Mouse (Mus musculus) midbrain, embryonic 14.5 days (tissue): Measurements from ENCODE around the gene Tmbim1. TPM values are rescaled to one million over a fixed set of nuclear protein-coding genes. Genes with fewer than 3 reads are reported as not detected.

Source experiments
- ATAC-seq: fragments of 200-750 bp; cut with Nextera tagmentation; 2 replicates; pipeline ENCODE4 v1.8.0; 2017; ENCODE audit warnings: moderate number of reproducible peaks, moderate library complexity; ENCODE audit not compliant: low FRiP score, low TSS enrichment
- DNase-seq: peaks from one replicate; pipeline ENCODE4 v3.0.0-alpha.2; 2015
- H3K27ac ChIP-seq: fragments of 300-500 bp; sonication (generic); replicated peaks from 2 replicates; pipeline ENCODE4 v1.5.1; 2014; ENCODE audit warnings: mild to moderate bottlenecking, low read depth, low read length, moderate library complexity
- H3K27me3 ChIP-seq: fragments of 300-500 bp; sonication (generic); 2 replicates; pipeline ENCODE4 v1.6.1; 2014; ENCODE audit warnings: low read length, control low read depth, mixed read lengths; ENCODE audit not compliant: control insufficient read depth, insufficient read depth
- H3K36me3 ChIP-seq: fragments of 300-500 bp; sonication (generic); 2 replicates; pipeline ENCODE4 v1.6.1; 2014; ENCODE audit warnings: low read length, control low read depth; ENCODE audit not compliant: control insufficient read depth, insufficient read depth
- H3K4me1 ChIP-seq: fragments of 300-500 bp; sonication (generic); 2 replicates; pipeline ENCODE4 v1.6.1; 2014; ENCODE audit warnings: mild to moderate bottlenecking, antibody characterized with exemption, low read length, control low read depth; ENCODE audit not compliant: control insufficient read depth, insufficient read depth
- H3K4me2 ChIP-seq: fragments of 300-500 bp; sonication (generic); 2 replicates; pipeline ENCODE4 v1.6.1; 2014; ENCODE audit warnings: mild to moderate bottlenecking, low read length, moderate library complexity
- H3K4me3 ChIP-seq: fragments of 300-500 bp; sonication (generic); replicated peaks from 2 replicates; pipeline ENCODE4 v1.5.1; 2014; ENCODE audit warnings: low read depth, low read length
- H3K9ac ChIP-seq: fragments of 300-500 bp; sonication (generic); replicated peaks from 2 replicates; pipeline ENCODE4 v1.6.1; 2014; ENCODE audit warnings: mild to moderate bottlenecking, low read length, moderate library complexity
- H3K9me3 ChIP-seq: fragments of 300-500 bp; sonication (generic); 2 replicates; pipeline ENCODE4 v1.6.1; 2016; ENCODE audit warnings: low read length, control low read depth, mixed read lengths; ENCODE audit not compliant: control insufficient read depth
- WGBS: fragments of 180-500 bp; shearing (Covaris S2); extraction: QIAGEN DNeasy Blood & Tissue Kit; methylation state at CpG from one replicate; pipeline ENCODE4 v1.1.7; 2014; 5-methylcytosine and 5-hydroxymethylcytosine counted together
- polyA plus RNA-seq: library from polyadenylated mRNA; unstranded; fragments of >200 nt; fragmentation: Nextera tagmentation; extraction: Ambion mirVana; gene quantifications from 2 replicates; pipeline ENCODE4 v1.2.1, GENCODE M21; 2014

Gene Tmbim1
- polyA plus RNA-seq, 1 experiment from 2014 or later = 5.6 TPM

DNA sequence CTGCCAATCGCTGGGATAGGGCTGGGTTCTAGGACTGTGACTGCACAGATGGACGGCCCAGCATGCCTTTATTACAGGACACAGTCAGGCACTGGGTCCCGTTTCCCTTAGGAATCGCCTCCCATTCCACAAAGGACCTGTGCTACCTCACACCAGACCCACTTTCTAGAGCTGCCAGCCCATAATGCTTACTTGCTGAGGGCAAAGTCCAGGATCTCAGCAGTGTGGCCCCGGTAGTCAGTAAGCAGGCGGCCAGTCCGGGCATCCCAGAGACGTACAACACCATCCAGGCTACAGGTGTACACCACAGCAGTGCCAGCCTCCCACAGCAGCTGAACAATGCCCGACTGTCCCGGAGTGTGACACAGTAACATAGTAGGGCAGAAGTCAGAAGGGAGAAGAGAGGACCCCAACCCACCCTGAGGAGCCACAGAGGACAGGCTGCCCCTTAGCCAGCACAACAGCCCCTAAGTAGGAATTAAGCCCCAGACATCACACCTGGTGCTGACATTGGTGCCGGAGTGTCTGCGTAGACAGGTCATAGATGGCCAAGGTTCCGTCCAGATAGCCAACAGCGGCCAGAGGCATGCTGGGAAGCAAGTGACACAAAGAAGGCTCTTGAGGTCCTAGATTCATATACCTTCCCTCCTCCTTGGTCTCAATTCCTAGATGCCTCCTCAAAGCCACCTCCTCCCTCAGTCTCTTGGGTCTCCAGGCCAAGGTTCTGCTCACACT, 24.7 kb downstream of the Tmbim1 start:
- H3K4me2 ChIP-seq = no peak overlapping the region
- no peak overlapping the region for H3K9ac ChIP-seq
- no peaks in the 10 kb centered on the region for H3K27me3 ChIP-seq
- no peaks in the 10 kb centered on the region for H3K9me3 ChIP-seq
- ATAC-seq = no peak
- H3K4me1 ChIP-seq = peaks cover 11% of the 10 kb centered on the region
- peaks cover 45% of the 10 kb centered on the region for H3K36me3 ChIP-seq
- 96% methylated on average over 14 of the region's 14 CpGs for WGBS
- H3K4me3 ChIP-seq = no peak overlapping the region
- DNase-seq = no peak
- no peak overlapping the region for H3K27ac ChIP-seq

DNA sequence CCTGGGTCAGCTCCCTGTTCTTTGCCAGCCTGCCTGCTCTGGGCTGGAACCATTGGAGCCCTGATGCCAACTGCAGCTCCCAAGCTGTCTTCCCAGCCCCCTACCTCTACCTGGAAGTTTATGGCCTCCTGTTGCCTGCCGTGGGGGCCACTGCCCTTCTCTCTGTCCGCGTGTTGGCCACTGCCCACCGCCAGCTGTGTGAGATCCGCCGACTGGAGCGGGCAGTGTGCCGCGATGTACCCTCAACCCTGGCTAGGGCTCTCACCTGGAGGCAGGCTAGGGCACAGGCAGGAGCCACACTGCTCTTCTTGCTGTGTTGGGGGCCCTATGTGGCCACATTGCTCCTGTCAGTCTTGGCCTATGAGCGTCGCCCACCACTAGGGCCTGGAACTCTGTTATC, 26.4 kb downstream of the Tmbim1 start:
- WGBS = 92% methylated on average over 11 of the region's 11 CpGs
- H3K36me3 ChIP-seq = peaks cover 45% of the 10 kb centered on the region

DNA sequence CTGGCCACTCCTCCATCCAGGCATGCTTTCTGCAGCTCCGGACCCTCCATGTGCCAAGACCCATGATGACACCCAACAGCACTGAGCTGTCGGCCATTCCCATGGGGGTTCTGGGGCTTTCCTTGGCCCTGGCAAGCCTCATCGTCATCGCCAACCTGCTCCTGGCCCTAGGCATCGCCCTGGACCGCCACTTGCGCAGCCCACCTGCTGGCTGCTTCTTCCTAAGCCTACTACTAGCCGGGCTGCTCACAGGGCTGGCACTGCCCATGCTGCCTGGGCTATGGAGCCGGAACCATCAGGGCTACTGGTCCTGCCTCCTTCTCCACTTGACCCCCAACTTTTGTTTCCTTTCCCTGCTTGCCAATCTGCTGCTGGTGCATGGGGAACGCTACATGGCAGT, 26.9 kb downstream of the Tmbim1 start, which contains the start of gene Gpbar1:
Gene Gpbar1, plus strand, starts transcription at position 13 of the 400 bp plus-strand sequence.
- Histone ChIP-seq H3K27me3 (no peaks in the 10 kb centered on the region), H3K9me3 (no peaks in the 10 kb centered on the region)
- 93% methylated on average over 10 of the region's 10 CpGs for WGBS

More for the DNA sequence above, 26.4 kb downstream of the Tmbim1 start:
- DNase-seq (no peak), ATAC-seq (no peak)
- Histone ChIP-seq H3K9ac (no peak overlapping the region), H3K4me2 (no peak overlapping the region), H3K27me3 (no peaks in the 10 kb centered on the region), H3K4me1 (peaks cover 6% of the 10 kb centered on the region), H3K4me3 (no peak overlapping the region), H3K9me3 (no peaks in the 10 kb centered on the region), H3K27ac (no peak overlapping the region)

DNA sequence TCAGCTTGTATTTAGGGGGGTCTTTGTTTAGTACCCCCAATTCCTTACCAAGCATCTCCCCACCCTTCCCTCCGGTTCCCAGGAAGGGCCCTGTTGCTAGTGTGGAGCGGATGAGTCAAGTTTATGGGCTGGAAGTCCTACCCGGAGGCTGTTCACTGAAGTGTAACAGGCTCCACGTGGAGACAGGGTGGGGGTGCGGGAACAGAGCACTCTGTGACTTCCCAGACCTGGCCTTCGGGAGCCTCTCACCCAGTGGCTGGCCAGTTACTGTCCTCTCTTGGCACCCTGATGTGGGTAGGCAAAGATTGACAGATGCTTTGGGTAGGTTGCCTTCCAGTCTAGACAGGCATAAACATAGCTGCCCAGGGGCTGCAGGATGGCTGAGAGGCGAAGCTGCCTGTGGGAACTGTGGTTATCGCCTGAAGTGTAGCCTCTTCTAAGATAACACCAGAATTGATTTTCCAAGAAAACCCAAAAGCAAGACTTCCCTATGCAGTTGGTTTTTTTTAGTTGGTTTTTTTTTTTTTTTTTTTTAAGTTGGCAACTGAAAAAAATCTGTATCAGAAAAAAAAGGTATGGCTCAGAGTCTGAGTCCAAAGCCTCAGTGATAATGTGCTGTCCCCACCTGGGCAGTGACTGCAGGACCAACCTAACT, 27.4 kb downstream of the Tmbim1 start:
- no peak for DNase-seq
- peaks cover 42% of the 10 kb centered on the region for H3K36me3 ChIP-seq
- no peak overlapping the region for H3K27ac ChIP-seq
- no peak overlapping the region for H3K4me3 ChIP-seq
- no peak overlapping the region for H3K4me2 ChIP-seq
- no peaks in the 10 kb centered on the region for H3K9me3 ChIP-seq
- no peak overlapping the region for H3K9ac ChIP-seq
- WGBS = 53% methylated on average over 8 of the region's 8 CpGs
- H3K4me1 ChIP-seq = no peaks in the 10 kb centered on the region
- ATAC-seq = no peak
- no peaks in the 10 kb centered on the region for H3K27me3 ChIP-seq

More for the DNA sequence above, 26.9 kb downstream of the Tmbim1 start, which contains the start of gene Gpbar1:
- Histone ChIP-seq H3K4me1 (peaks cover 1% of the 10 kb centered on the region), H3K27ac (no peak within 1 kb of the TSS), H3K9ac (no peak within 1 kb of the TSS), H3K4me2 (no peak within 1 kb of the TSS), H3K4me3 (no peak within 1 kb of the TSS), H3K36me3 (peaks cover 45% of the 10 kb centered on the region)
- no peak for ATAC-seq
- no peak for DNase-seq

DNA sequence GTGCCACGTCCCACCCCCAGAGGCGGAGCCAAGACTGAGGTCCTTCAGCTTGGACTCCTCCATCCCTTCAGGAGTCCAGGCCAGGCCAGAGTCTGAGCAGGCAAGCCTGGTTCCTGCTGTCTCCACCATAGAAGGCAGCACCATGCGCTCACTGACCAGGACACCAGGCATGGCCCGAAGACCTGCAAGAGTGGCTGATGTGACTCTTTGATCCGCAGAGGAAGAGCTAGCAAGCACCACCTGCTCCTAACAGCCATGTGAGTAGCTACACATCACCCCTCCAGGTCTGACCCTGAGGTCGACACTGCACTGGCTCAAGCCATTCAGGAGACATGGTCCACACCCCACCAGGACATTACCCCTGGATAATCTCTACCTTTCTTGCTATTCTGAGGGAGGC, 28.4 kb downstream of the Tmbim1 start:
- Histone ChIP-seq H3K4me3 (no peak overlapping the region), H3K36me3 (peaks cover 34% of the 10 kb centered on the region), H3K27ac (no peak overlapping the region), H3K4me1 (no peaks in the 10 kb centered on the region), H3K27me3 (no peaks in the 10 kb centered on the region), H3K4me2 (no peak overlapping the region), H3K9me3 (no peaks in the 10 kb centered on the region), H3K9ac (no peak overlapping the region)
- no peak for ATAC-seq
- DNase-seq = no peak
- 74% methylated on average over 6 of the region's 6 CpGs for WGBS

DNA sequence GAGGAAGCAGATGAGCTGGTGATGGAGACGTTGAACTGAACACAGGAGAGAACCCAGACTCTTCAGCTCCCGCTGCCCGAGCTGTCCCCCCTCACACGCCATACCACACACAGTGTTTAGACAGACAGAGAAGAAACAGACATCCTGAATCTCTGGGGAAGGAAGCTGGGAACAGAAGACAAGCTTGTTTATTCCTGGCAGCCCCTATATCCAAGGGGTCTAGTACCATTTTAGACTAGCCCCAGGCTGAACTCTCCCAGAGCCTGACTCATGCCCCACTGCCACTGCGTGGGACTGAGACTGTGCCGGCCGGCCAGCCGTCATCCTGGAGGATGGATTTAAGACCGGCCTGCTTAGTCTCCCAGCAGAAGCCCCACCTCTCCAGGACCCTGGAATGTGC, 30.4 kb downstream of the Tmbim1 start:
- Histone ChIP-seq H3K9ac (no peak overlapping the region), H3K27ac (no peak overlapping the region), H3K4me2 (no peak overlapping the region), H3K36me3 (peaks cover 14% of the 10 kb centered on the region), H3K9me3 (no peaks in the 10 kb centered on the region), H3K4me3 (no peak overlapping the region), H3K4me1 (no peaks in the 10 kb centered on the region), H3K27me3 (no peaks in the 10 kb centered on the region)
- WGBS = 62% methylated on average over 9 of the region's 9 CpGs
- ATAC-seq (no peak), DNase-seq (no peak)

DNA sequence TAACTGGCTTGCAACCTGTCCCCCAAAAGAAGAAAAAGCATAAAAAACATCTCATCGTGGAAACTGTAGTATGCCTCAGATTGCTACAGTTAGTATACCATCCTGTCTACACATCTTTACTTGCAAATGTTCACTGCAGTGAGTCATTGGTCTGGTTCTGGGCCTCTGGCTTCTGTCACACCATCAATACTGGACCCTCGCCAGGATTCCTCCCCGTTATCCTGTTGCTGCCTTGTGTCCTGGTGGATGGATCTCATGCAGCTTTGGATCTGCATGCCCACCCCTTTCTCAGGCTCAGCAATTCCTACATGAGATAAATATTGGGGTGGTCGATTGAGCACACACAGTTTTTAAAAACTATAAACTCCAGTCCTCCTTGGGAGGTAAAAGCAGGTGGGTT, 33.8 kb downstream of the Tmbim1 start:
- Histone ChIP-seq H3K4me1 (no peaks in the 10 kb centered on the region), H3K27ac (no peak overlapping the region), H3K4me2 (no peak overlapping the region), H3K36me3 (peaks cover 29% of the 10 kb centered on the region), H3K27me3 (no peaks in the 10 kb centered on the region), H3K9me3 (no peaks in the 10 kb centered on the region), H3K4me3 (no peak overlapping the region), H3K9ac (no peak overlapping the region)
- DNase-seq (no peak), ATAC-seq (no peak)
- WGBS = 89% methylated on average over 4 of the region's 4 CpGs

DNA sequence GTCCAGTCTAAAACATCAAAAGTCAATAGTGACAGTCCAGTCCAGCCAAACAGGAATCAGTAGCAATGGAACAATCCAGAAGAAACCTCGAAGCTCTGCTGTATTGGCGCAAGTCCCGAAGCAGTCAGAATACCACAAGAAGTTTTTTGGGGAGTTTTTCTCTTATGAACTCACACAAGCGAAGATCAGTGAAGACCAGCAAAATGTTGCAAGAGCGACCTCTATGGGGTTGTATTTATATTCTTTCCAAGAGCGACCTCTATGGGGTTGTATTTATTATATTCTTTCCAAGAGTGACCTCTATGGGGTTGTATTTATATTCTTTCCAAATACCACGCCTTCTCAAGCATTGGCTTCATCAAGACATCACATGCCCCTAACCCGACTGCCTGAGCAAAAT, 36.7 kb downstream of the Tmbim1 start:
- H3K36me3 ChIP-seq = peaks cover 57% of the 10 kb centered on the region
- 84% methylated on average over 8 of the region's 8 CpGs for WGBS
- no peak overlapping the region for H3K27ac ChIP-seq
- no peak overlapping the region for H3K4me2 ChIP-seq
- DNase-seq (no peak), ATAC-seq (no peak)
- H3K4me1 ChIP-seq = no peaks in the 10 kb centered on the region
- H3K4me3 ChIP-seq = no peak overlapping the region
- H3K9me3 ChIP-seq = no peaks in the 10 kb centered on the region
- no peaks in the 10 kb centered on the region for H3K27me3 ChIP-seq
- H3K9ac ChIP-seq = no peak overlapping the region

DNA sequence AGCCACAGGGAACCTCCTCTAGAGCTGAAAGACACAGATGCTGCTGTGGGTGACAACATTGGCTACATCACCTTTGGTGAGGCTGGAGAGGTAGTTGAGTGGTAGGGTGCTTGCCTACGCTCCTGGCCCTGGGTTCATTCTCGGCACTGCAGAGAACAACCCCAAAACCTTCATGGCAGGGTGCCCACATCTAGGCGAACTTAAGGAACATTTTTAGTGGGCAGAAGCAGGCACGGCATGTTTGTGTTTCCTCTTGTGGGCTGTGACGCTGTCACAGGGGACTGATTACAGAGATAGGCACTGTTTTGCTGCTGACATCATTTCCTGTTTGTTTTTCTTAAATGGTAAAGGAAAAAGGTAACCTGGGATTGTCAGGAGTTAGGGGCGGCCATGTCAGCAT, 42.9 kb downstream of the Tmbim1 start:
- no peak overlapping the region for H3K27ac ChIP-seq
- no peak overlapping the region for H3K9ac ChIP-seq
- no peak overlapping the region for H3K4me3 ChIP-seq
- no peak overlapping the region for H3K4me2 ChIP-seq
- 97% methylated on average over 6 of the region's 6 CpGs for WGBS
- H3K27me3 ChIP-seq = no peaks in the 10 kb centered on the region
- peaks cover 92% of the 10 kb centered on the region for H3K36me3 ChIP-seq
- no peaks in the 10 kb centered on the region for H3K9me3 ChIP-seq
- no peaks in the 10 kb centered on the region for H3K4me1 ChIP-seq
- ATAC-seq (no peak), DNase-seq (no peak)
